Mouse (Mus musculus): Measurements from ENCODE around the gene Cpsf4. TPM values are rescaled to one million over a fixed set of nuclear protein-coding genes. Genes with fewer than 3 reads are reported as not detected.

The Cpsf4 gene
- polyA plus RNA-seq, 1 experiment from 2014 or later = 27.7 TPM

GRCm38 (mm10) chr5:145161361-145161760, 5.7 kb upstream of the Cpsf4 start:
- DNase-seq (ENCODE audit: low spot score) (no peak), ATAC-seq (ENCODE audit: low FRiP score) (no peak)
- Histone ChIP-seq H3K9ac (no peak overlapping the region), H3K36me3 (replicated peaks; ENCODE audit: control insufficient read depth, insufficient read depth) (peaks cover 82% of the 10 kb centered on the region), H3K27ac (no peak overlapping the region), H3K4me2 (replicated peaks) (no peak overlapping the region), H3K4me1 (replicated peaks; ENCODE audit: control insufficient read depth, insufficient read depth, low read length) (peaks cover 7% of the 10 kb centered on the region), H3K27me3 (ENCODE audit: control insufficient read depth, insufficient read depth, low read length) (no peaks in the 10 kb centered on the region), H3K4me3 (replicated peaks; ENCODE audit: low read length) (no peak overlapping the region), H3K9me3 (ENCODE audit: control insufficient read depth, low read length) (no peaks in the 10 kb centered on the region)
- 95% methylated on average over 14 of the region's 14 CpGs for WGBS

- Histone ChIP-seq H3K4me2 (replicated peaks) (no peak overlapping the region), H3K9me3 (ENCODE audit: control insufficient read depth, low read length) (no peaks in the 10 kb centered on the region), H3K27ac (no peak overlapping the region), H3K9ac (no peak overlapping the region), H3K36me3 (replicated peaks; ENCODE audit: control insufficient read depth, insufficient read depth) (peaks cover 51% of the 10 kb centered on the region), H3K27me3 (ENCODE audit: control insufficient read depth, insufficient read depth, low read length) (no peaks in the 10 kb centered on the region), H3K4me1 (replicated peaks; ENCODE audit: control insufficient read depth, insufficient read depth, low read length) (peaks cover 21% of the 10 kb centered on the region), H3K4me3 (replicated peaks; ENCODE audit: low read length) (no peak overlapping the region)
- ATAC-seq (ENCODE audit: low FRiP score) (no peak), DNase-seq (ENCODE audit: low spot score) (no peak)
- 75% methylated on average over 3 of the region's 3 CpGs for WGBS
Measured at GRCm38 (mm10) chr5:145164710-145165109, 2.3 kb upstream of the Cpsf4 start.

- Histone ChIP-seq H3K4me2 (replicated peaks) (no peak overlapping the region), H3K9ac (no peak overlapping the region), H3K36me3 (replicated peaks; ENCODE audit: control insufficient read depth, insufficient read depth) (peaks cover 49% of the 10 kb centered on the region), H3K4me1 (replicated peaks; ENCODE audit: control insufficient read depth, insufficient read depth, low read length) (peaks cover 21% of the 10 kb centered on the region), H3K9me3 (ENCODE audit: control insufficient read depth, low read length) (no peaks in the 10 kb centered on the region), H3K27ac (no peak overlapping the region), H3K4me3 (replicated peaks; ENCODE audit: low read length) (no peak overlapping the region), H3K27me3 (ENCODE audit: control insufficient read depth, insufficient read depth, low read length) (no peaks in the 10 kb centered on the region)
- no peak for DNase-seq (ENCODE audit: low spot score)
- no peak for ATAC-seq (ENCODE audit: low FRiP score)
- WGBS = 88% methylated on average over 15 of the region's 15 CpGs
Measured at GRCm38 (mm10) chr5:145165184-145165583, 1.8 kb upstream of the Cpsf4 start.

- Histone ChIP-seq H3K36me3 (replicated peaks; ENCODE audit: control insufficient read depth, insufficient read depth) (peaks cover 50% of the 10 kb centered on the region), H3K4me1 (replicated peaks; ENCODE audit: control insufficient read depth, insufficient read depth, low read length) (peaks cover 21% of the 10 kb centered on the region)
Measured at GRCm38 (mm10) chr5:145167306-145167661, 271 bp downstream of the Cpsf4 start.

GRCm38 (mm10) chr5:145178461-145178980, 11.5 kb downstream of the Cpsf4 start:
- 88% methylated on average over 18 of the region's 18 CpGs for WGBS
- no peak overlapping the region for H3K9ac ChIP-seq
- DNase-seq (ENCODE audit: low spot score) (no peak), ATAC-seq (ENCODE audit: low FRiP score) (no peak)
- H3K4me3 ChIP-seq (replicated peaks; ENCODE audit: low read length) = no peak overlapping the region
- H3K4me2 ChIP-seq (replicated peaks) = no peak overlapping the region
- H3K36me3 ChIP-seq (replicated peaks; ENCODE audit: control insufficient read depth, insufficient read depth) = peaks cover 98% of the 10 kb centered on the region
- no peaks in the 10 kb centered on the region for H3K4me1 ChIP-seq (replicated peaks; ENCODE audit: control insufficient read depth, insufficient read depth, low read length)
- no peak overlapping the region for H3K27ac ChIP-seq
- no peaks in the 10 kb centered on the region for H3K9me3 ChIP-seq (ENCODE audit: control insufficient read depth, low read length)
- H3K27me3 ChIP-seq (ENCODE audit: control insufficient read depth, insufficient read depth, low read length) = no peaks in the 10 kb centered on the region

More at GRCm38 (mm10) chr5:145167306-145167661, 271 bp downstream of the Cpsf4 start:
- 1% methylated on average over 28 of the region's 28 CpGs for WGBS
- no peaks in the 10 kb centered on the region for H3K9me3 ChIP-seq (ENCODE audit: control insufficient read depth, low read length)
- no peaks in the 10 kb centered on the region for H3K27me3 ChIP-seq (ENCODE audit: control insufficient read depth, insufficient read depth, low read length)
- peak overlapping the region; percentile 68; the same call in 1 of the 2 replicates for H3K27ac ChIP-seq
- H3K4me3 ChIP-seq (replicated peaks; ENCODE audit: low read length) = peak overlapping the region; percentile 74
- DNase-seq (ENCODE audit: low spot score) = no peak
- ATAC-seq (ENCODE audit: low FRiP score) = peak; percentile 62
- H3K4me2 ChIP-seq (replicated peaks) = peak overlapping the region; percentile 63
- H3K9ac ChIP-seq = peak overlapping the region; percentile 85

GRCm38 (mm10) chr5:145185244-145185643, 18.2 kb downstream of the Cpsf4 start:
- H3K4me2 ChIP-seq (replicated peaks) = no peak overlapping the region
- DNase-seq (ENCODE audit: low spot score) (no peak), ATAC-seq (ENCODE audit: low FRiP score) (no peak)
- peaks cover 9% of the 10 kb centered on the region for H3K4me1 ChIP-seq (replicated peaks; ENCODE audit: control insufficient read depth, insufficient read depth, low read length)
- H3K27ac ChIP-seq = no peak overlapping the region
- 96% methylated on average over 2 of the region's 2 CpGs for WGBS
- no peak overlapping the region for H3K4me3 ChIP-seq (replicated peaks; ENCODE audit: low read length)
- no peak overlapping the region for H3K9ac ChIP-seq
- no peaks in the 10 kb centered on the region for H3K27me3 ChIP-seq (ENCODE audit: control insufficient read depth, insufficient read depth, low read length)
- H3K36me3 ChIP-seq (replicated peaks; ENCODE audit: control insufficient read depth, insufficient read depth) = peaks cover 79% of the 10 kb centered on the region
- H3K9me3 ChIP-seq (ENCODE audit: control insufficient read depth, low read length) = no peaks in the 10 kb centered on the region

GRCm38 (mm10) chr5:145189416-145189815, 22.4 kb downstream of the Cpsf4 start:
- DNase-seq (ENCODE audit: low spot score) = no peak
- Histone ChIP-seq H3K4me1 (replicated peaks; ENCODE audit: control insufficient read depth, insufficient read depth, low read length) (peaks cover 18% of the 10 kb centered on the region), H3K27me3 (ENCODE audit: control insufficient read depth, insufficient read depth, low read length) (no peaks in the 10 kb centered on the region), H3K9me3 (ENCODE audit: control insufficient read depth, low read length) (no peaks in the 10 kb centered on the region), H3K9ac (no peak overlapping the region), H3K4me3 (replicated peaks; ENCODE audit: low read length) (no peak overlapping the region), H3K27ac (no peak overlapping the region), H3K36me3 (replicated peaks; ENCODE audit: control insufficient read depth, insufficient read depth) (peaks cover 49% of the 10 kb centered on the region), H3K4me2 (replicated peaks) (no peak overlapping the region)
- 99% methylated on average over 6 of the region's 6 CpGs for WGBS
- no peak for ATAC-seq (ENCODE audit: low FRiP score)

- Histone ChIP-seq H3K4me1 (replicated peaks; ENCODE audit: control insufficient read depth, insufficient read depth, low read length) (peaks cover 18% of the 10 kb centered on the region), H3K9me3 (ENCODE audit: control insufficient read depth, low read length) (no peaks in the 10 kb centered on the region), H3K4me2 (replicated peaks) (peak overlapping the region; percentile 74), H3K27me3 (ENCODE audit: control insufficient read depth, insufficient read depth, low read length) (no peaks in the 10 kb centered on the region), H3K4me3 (replicated peaks; ENCODE audit: low read length) (peak overlapping the region; percentile 82), H3K27ac (no peak overlapping the region), H3K9ac (peak overlapping the region; percentile 93), H3K36me3 (replicated peaks; ENCODE audit: control insufficient read depth, insufficient read depth) (peaks cover 49% of the 10 kb centered on the region)
- DNase-seq (ENCODE audit: low spot score) = no peak
- no peak for ATAC-seq (ENCODE audit: low FRiP score)
- WGBS = 60% methylated on average over 5 of the region's 5 CpGs
Measured at GRCm38 (mm10) chr5:145190373-145190772, 23.4 kb downstream of the Cpsf4 start.

GRCm38 (mm10) chr5:145190875-145191798, 24.1 kb downstream of the Cpsf4 start:
- H3K27me3 ChIP-seq (ENCODE audit: control insufficient read depth, insufficient read depth, low read length) = no peaks in the 10 kb centered on the region
- H3K4me2 ChIP-seq (replicated peaks) = peak overlapping the region; percentile 74
- peak; percentile 93 for DNase-seq (ENCODE audit: low spot score)
- peak; percentile 90 for ATAC-seq (ENCODE audit: low FRiP score)
- H3K4me1 ChIP-seq (replicated peaks; ENCODE audit: control insufficient read depth, insufficient read depth, low read length) = peaks cover 18% of the 10 kb centered on the region
- H3K4me3 ChIP-seq (replicated peaks; ENCODE audit: low read length) = peak overlapping the region; percentile 82
- peak overlapping the region; percentile 93 for H3K9ac ChIP-seq
- H3K27ac ChIP-seq = peak overlapping the region; percentile 88
- under 1% methylated on average over 41 of the region's 41 CpGs for WGBS
- H3K9me3 ChIP-seq (ENCODE audit: control insufficient read depth, low read length) = no peaks in the 10 kb centered on the region
- peaks cover 49% of the 10 kb centered on the region for H3K36me3 ChIP-seq (replicated peaks; ENCODE audit: control insufficient read depth, insufficient read depth)
